Mouse (Mus musculus) embryonic stem cell, embryonic (primary cell): ENCODE measurements around the gene Ccl25.

Experiments
- CTCF ChIA-PET, 4 experiments: fragments of 300-600 bp in 2 of 4; fragments of 350-600 bp in 2 of 4; sonication (Branson Sonifier 250); formaldehyde crosslinking; loops; one replicate each; lab custom pipeline; 2022; ENCODE audit warnings: inconsistent platforms in 2 of 4; lab: Charles Lee
- POLR2A ChIA-PET, 4 experiments: fragments of 300-600 bp in 2 of 4; fragments of 350-600 bp in 2 of 4; sonication (Branson Sonifier 250); formaldehyde crosslinking; loops; one replicate each; lab custom pipeline; 2022; ENCODE audit warnings: antibody characterized with exemption in 4 of 4, inconsistent platforms in 1 of 4; lab: Charles Lee

Ccl25 gene

DNA sequence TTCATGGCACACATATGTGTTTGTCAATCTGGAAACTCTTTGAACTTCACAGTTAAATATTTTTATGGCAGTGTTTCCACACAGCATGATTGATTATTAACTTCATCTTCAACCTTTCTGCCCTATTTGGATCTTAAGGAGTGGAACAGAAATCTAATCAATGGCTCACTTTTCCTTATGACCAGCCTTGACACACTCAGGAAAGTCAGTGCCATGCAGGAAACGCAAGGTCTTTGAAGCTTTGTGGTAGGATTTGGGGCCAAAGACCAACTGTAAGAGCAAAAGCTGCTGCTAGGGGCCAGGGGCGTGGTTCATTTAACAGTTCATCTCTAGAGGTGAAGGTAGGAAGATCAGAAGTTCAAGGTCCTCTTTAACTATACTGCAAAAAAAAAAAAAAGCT lies 35.9 kb downstream of the Ccl25 start:
- ChIA-PET POLR2A (interaction anchor here in 3 of 4 experiments (0.6 to 1.6 kb wide), 7 partner anchors 10 to 214 kb away, joined by 3 to 4 read pairs (median 3); no protein-coding TSS in a partner anchor), CTCF (interaction anchor here in 2 of 4 experiments (0.6 to 1.0 kb wide), 4 partner anchors 10 to 121 kb away, joined by 3 to 4 read pairs (median 3); no protein-coding TSS in a partner anchor)

- CTCF ChIA-PET, result interaction anchor here in 2 of 4 experiments (0.6 to 1.0 kb wide), 2 partner anchors 13 to 226 kb away, joined by 3 read pairs; no protein-coding TSS in a partner anchor
Measured at GRCm38 (mm10) chr8:4366189-4366588, 41.2 kb downstream of the Ccl25 start.

DNA sequence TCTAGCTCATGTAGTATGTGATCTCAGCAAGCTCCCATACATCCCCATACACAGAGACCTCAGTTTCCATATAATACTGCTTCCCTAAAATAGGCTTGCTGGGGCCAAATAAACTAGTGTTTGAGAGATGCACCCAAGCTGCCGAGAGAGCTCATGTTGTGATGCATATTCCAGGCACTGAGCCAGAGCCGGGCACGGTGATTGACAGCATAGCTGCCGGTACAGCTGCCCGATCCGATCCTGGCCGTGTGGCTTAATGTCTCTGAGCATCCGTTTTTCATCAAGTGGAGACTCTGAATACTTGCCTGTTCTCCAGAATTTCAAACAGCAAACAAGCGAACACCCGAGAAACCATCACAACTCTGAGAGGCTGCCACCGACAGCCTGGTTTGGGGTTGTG lies 42.8 kb downstream of the Ccl25 start:
- POLR2A ChIA-PET, result interaction anchor here in 2 of 4 experiments (1.3 to 1.7 kb wide), 4 partner anchors 15 to 151 kb away, joined by 3 to 5 read pairs (median 4); partner anchors contain the start of gene Prr36 (in 1 of the 2)

More at GRCm38 (mm10) chr8:4366189-4366588, 41.2 kb downstream of the Ccl25 start:
- POLR2A ChIA-PET, result interaction anchor here in 3 of 4 experiments (0.5 to 2.6 kb wide), 11 partner anchors 10 to 485 kb away, joined by 3 to 11 read pairs (median 3); partner anchors contain the start of genes Ctxn1 (in 1 of the 3) and Timm44 (in 1 of the 3)

GRCm38 (mm10) chr8:4368470-4368869 lies 43.5 kb downstream of the Ccl25 start:
- POLR2A ChIA-PET, result interaction anchor here in 2 of 4 experiments (0.6 to 1.7 kb wide), 4 partner anchors 15 to 93 kb away, joined by 3 to 5 read pairs (median 4); partner anchors contain the start of gene Timm44 (in 1 of the 2)
- CTCF ChIA-PET, result interaction anchor here in 2 of 4 experiments (1.0 to 2.3 kb wide), 2 partner anchors 101 to 228 kb away, joined by 3 to 19 read pairs; no protein-coding TSS in a partner anchor

More for the DNA sequence above, 42.8 kb downstream of the Ccl25 start:
- CTCF ChIA-PET, result interaction anchor here in 2 of 4 experiments (0.5 to 1.0 kb wide), 2 partner anchors 15 to 100 kb away, joined by 3 read pairs; no protein-coding TSS in a partner anchor

DNA sequence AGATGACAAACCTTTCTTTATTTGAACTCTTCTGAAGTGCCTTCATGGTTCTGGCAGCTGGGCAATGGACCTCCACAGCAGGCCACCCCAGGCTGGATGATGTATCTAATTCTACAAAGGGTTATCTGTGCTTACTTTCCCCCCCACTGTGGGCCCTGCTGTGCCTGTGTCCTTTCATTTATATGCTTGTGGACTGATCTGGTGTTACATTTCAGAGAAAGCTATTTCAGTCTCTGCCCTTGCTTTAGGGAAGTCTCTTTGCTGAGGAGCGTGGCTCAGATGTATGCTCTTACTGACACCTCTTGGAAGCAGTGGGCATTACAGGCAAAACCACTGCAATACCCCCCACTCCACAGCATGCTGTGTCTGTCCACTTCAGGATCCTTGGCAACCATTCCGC lies 45.1 kb downstream of the Ccl25 start:
- CTCF ChIA-PET, result interaction anchor here (0.5 to 2.3 kb wide), 51 partner anchors 13 to 652 kb away, joined by 3 to 19 read pairs (median 4); partner anchors contain the start of genes Evi5l (in 1 of the 4), Gm49320 (in 1 of the 4) and Map2k7 (in 1 of the 4)
- POLR2A ChIA-PET, result interaction anchor here (0.6 to 1.8 kb wide), 18 partner anchors 11 to 308 kb away, joined by 3 to 8 read pairs (median 4); partner anchors contain the start of genes Timm44 (in 2 of the 4) and Ctxn1 (in 1 of the 4)

DNA sequence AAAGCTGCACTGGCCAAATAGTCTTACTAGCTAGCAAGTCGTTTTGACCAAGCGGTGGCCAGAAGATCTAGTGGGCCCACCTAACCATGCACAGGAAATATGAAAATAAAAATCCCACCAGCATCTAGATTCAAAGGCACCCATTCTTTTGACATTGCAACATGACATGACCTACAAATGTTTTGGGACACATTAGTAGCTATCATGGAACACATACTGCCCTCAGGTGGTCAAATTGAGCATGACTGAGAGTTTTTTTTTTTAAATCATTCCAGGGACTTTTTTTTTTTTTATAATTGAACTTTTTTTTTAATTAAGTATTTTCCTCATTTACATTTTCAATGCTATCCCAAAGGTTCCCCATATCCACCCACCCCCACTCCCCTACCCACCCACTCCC lies 47.6 kb downstream of the Ccl25 start:
- ChIA-PET CTCF (interaction anchor here (0.6 to 2.1 kb wide), 37 partner anchors 11 to 720 kb away, joined by 3 to 16 read pairs (median 4); partner anchors contain the start of genes Timm44 (in 1 of the 4) and Zfp958 (in 1 of the 4)), POLR2A (interaction anchor here in 3 of 4 experiments (0.6 to 1.2 kb wide), 6 partner anchors 19 to 696 kb away, joined by 3 to 5 read pairs (median 3); partner anchors contain the start of genes Timm44 (in 1 of the 3) and Trappc5 (in 1 of the 3))

DNA sequence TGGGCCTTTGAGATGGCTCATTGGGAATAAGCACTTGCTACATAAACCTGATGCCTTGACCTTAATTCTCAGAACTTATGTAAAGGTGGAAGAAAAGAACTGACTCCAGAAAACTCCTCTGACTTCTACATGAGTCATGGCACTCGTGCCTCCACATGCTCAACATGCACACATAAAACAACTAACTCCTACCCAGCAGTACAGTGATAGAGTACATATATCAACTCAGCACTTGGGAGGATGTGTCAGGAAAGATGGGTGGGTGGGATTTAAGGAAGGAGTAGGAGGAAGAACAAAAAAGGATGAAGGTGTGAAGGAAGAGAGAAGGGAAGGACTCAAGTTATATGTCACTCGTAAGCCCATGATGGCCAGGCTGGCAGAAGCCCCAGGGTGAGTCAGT lies 76.4 kb downstream of the Ccl25 start:
- CTCF ChIA-PET, result no interaction called here

GRCm38 (mm10) chr8:4403960-4404879 lies 79.2 kb downstream of the Ccl25 start:
- POLR2A ChIA-PET, result interaction anchor here in 3 of 4 experiments (0.6 to 3.0 kb wide), 20 partner anchors 11 to 806 kb away, joined by 3 to 18 read pairs (median 3); partner anchors contain the start of genes Zfp958 (in 3 of the 3), Gm49320 (in 1 of the 3) and Map2k7 (in 1 of the 3)
- CTCF ChIA-PET, result interaction anchor here (0.6 to 1.3 kb wide), 4 partner anchors 32 to 635 kb away, joined by 3 to 7 read pairs (median 4); no protein-coding TSS in a partner anchor

More for the DNA sequence above, 76.4 kb downstream of the Ccl25 start:
- POLR2A ChIA-PET, result no interaction called here

GRCm38 (mm10) chr8:4404880-4405261 lies 79.9 kb downstream of the Ccl25 start:
- CTCF ChIA-PET, result interaction anchor here in 3 of 4 experiments (0.6 to 1.3 kb wide), 3 partner anchors 32 to 265 kb away, joined by 3 to 4 read pairs (median 4); no protein-coding TSS in a partner anchor
- POLR2A ChIA-PET, result interaction anchor here in 3 of 4 experiments (0.7 to 3.0 kb wide), 19 partner anchors 10 to 807 kb away, joined by 3 to 18 read pairs (median 3); partner anchors contain the start of genes Zfp958 (in 3 of the 3), Gm49320 (in 1 of the 3) and Map2k7 (in 1 of the 3)

- ChIA-PET CTCF (interaction anchor here in 3 of 4 experiments (0.6 to 1.6 kb wide), 5 partner anchors 24 to 158 kb away, joined by 3 to 6 read pairs (median 3); no protein-coding TSS in a partner anchor), POLR2A (interaction anchor here in 2 of 4 experiments (0.7 to 1.6 kb wide), 6 partner anchors 9 to 205 kb away, joined by 3 to 6 read pairs (median 4); partner anchors contain the start of gene Zfp958 (in 1 of the 2))
Measured at GRCm38 (mm10) chr8:4408425-4408824, 83.4 kb downstream of the Ccl25 start.
